Mouse (Mus musculus): Measurements from ENCODE around the gene Kbtbd8. TPM values are rescaled to one million over a fixed set of nuclear protein-coding genes. Genes with fewer than 3 reads are reported as not detected.

The Kbtbd8 gene
- polyA plus RNA-seq, 1 experiment: 3.3 TPM

- TF ChIP-seq POLR2A (IDR thresholded peaks at IDR 0.05; ENCODE audit: extremely low read depth, insufficient read depth, low read length) (no peak), CTCF (IDR thresholded peaks at IDR 0.05; ENCODE audit: extremely low read depth, insufficient read depth, low read length) (no peak)
- no peaks in the 10 kb centered on the region for H3K4me1 ChIP-seq (ENCODE audit: control insufficient read depth, insufficient read depth, low read length)
- no peak overlapping the region for H3K4me3 ChIP-seq (ENCODE audit: insufficient read depth, low read length)
- no peak overlapping the region for H3K27ac ChIP-seq (ENCODE audit: insufficient read depth, low read length)
Observed at GRCm38 (mm10) chr6:95109691-95110450, 7.2 kb upstream of the Kbtbd8 start.

GRCm38 (mm10) chr6:95112015-95112414 is 5.0 kb upstream of the Kbtbd8 start:
- TF ChIP-seq POLR2A (IDR thresholded peaks at IDR 0.05; ENCODE audit: extremely low read depth, insufficient read depth, low read length) (no peak), CTCF (IDR thresholded peaks at IDR 0.05; ENCODE audit: extremely low read depth, insufficient read depth, low read length) (no peak)
- Histone ChIP-seq H3K4me1 (ENCODE audit: control insufficient read depth, insufficient read depth, low read length) (no peaks in the 10 kb centered on the region), H3K27ac (ENCODE audit: insufficient read depth, low read length) (no peak overlapping the region), H3K4me3 (ENCODE audit: insufficient read depth, low read length) (no peak overlapping the region)

- TF ChIP-seq CTCF (IDR thresholded peaks at IDR 0.05; ENCODE audit: extremely low read depth, insufficient read depth, low read length): no peak
- TF ChIP-seq POLR2A (IDR thresholded peaks at IDR 0.05; ENCODE audit: extremely low read depth, insufficient read depth, low read length): no peak
- H3K4me3 ChIP-seq (ENCODE audit: insufficient read depth, low read length): no peak overlapping the region
- no peaks in the 10 kb centered on the region for H3K4me1 ChIP-seq (ENCODE audit: control insufficient read depth, insufficient read depth, low read length)
- no peak overlapping the region for H3K27ac ChIP-seq (ENCODE audit: insufficient read depth, low read length)
Observed at GRCm38 (mm10) chr6:95116513-95116912, 527 bp upstream of the Kbtbd8 start.

GRCm38 (mm10) chr6:95117614-95118541 is 838 bp downstream of the Kbtbd8 start:
- Histone ChIP-seq H3K4me3 (ENCODE audit: insufficient read depth, low read length) (peak overlapping the region; percentile 49), H3K27ac (ENCODE audit: insufficient read depth, low read length) (peak overlapping the region; percentile 65; the same call in 1 of the 2 replicates), H3K4me1 (ENCODE audit: control insufficient read depth, insufficient read depth, low read length) (no peaks in the 10 kb centered on the region)
- TF ChIP-seq CTCF (IDR thresholded peaks at IDR 0.05; ENCODE audit: extremely low read depth, insufficient read depth, low read length): no peak
- peak; percentile 69 for TF ChIP-seq POLR2A (IDR thresholded peaks at IDR 0.05; ENCODE audit: extremely low read depth, insufficient read depth, low read length)

GRCm38 (mm10) chr6:95119389-95119788 is 2.3 kb downstream of the Kbtbd8 start:
- Histone ChIP-seq H3K4me1 (ENCODE audit: control insufficient read depth, insufficient read depth, low read length) (no peaks in the 10 kb centered on the region), H3K27ac (ENCODE audit: insufficient read depth, low read length) (no peak overlapping the region), H3K4me3 (ENCODE audit: insufficient read depth, low read length) (no peak overlapping the region; the same call in 1 of the 2 replicates)
- TF ChIP-seq POLR2A (IDR thresholded peaks at IDR 0.05; ENCODE audit: extremely low read depth, insufficient read depth, low read length): no peak
- TF ChIP-seq CTCF (IDR thresholded peaks at IDR 0.05; ENCODE audit: extremely low read depth, insufficient read depth, low read length): no peak

- H3K27ac ChIP-seq (ENCODE audit: insufficient read depth, low read length): no peak overlapping the region
- no peak overlapping the region for H3K4me3 ChIP-seq (ENCODE audit: insufficient read depth, low read length)
- H3K4me1 ChIP-seq (ENCODE audit: control insufficient read depth, insufficient read depth, low read length): no peaks in the 10 kb centered on the region
- TF ChIP-seq POLR2A (IDR thresholded peaks at IDR 0.05; ENCODE audit: extremely low read depth, insufficient read depth, low read length) (no peak), CTCF (IDR thresholded peaks at IDR 0.05; ENCODE audit: extremely low read depth, insufficient read depth, low read length) (no peak)
Observed at GRCm38 (mm10) chr6:95149931-95150534, 33.0 kb downstream of the Kbtbd8 start.

GRCm38 (mm10) chr6:95150885-95151284 is 33.8 kb downstream of the Kbtbd8 start:
- TF ChIP-seq CTCF (IDR thresholded peaks at IDR 0.05; ENCODE audit: extremely low read depth, insufficient read depth, low read length): no peak
- no peaks in the 10 kb centered on the region for H3K4me1 ChIP-seq (ENCODE audit: control insufficient read depth, insufficient read depth, low read length)
- H3K27ac ChIP-seq (ENCODE audit: insufficient read depth, low read length): no peak overlapping the region
- H3K4me3 ChIP-seq (ENCODE audit: insufficient read depth, low read length): no peak overlapping the region

- TF ChIP-seq CTCF (IDR thresholded peaks at IDR 0.05; ENCODE audit: extremely low read depth, insufficient read depth, low read length) (no peak), POLR2A (IDR thresholded peaks at IDR 0.05; ENCODE audit: extremely low read depth, insufficient read depth, low read length) (no peak)
Observed at GRCm38 (mm10) chr6:95151563-95151962, 34.5 kb downstream of the Kbtbd8 start.

GRCm38 (mm10) chr6:95163965-95164364 is 46.9 kb downstream of the Kbtbd8 start:
- no peak for TF ChIP-seq CTCF (IDR thresholded peaks at IDR 0.05; ENCODE audit: extremely low read depth, insufficient read depth, low read length)
- no peak for TF ChIP-seq POLR2A (IDR thresholded peaks at IDR 0.05; ENCODE audit: extremely low read depth, insufficient read depth, low read length)
- Histone ChIP-seq H3K4me1 (ENCODE audit: control insufficient read depth, insufficient read depth, low read length) (no peaks in the 10 kb centered on the region), H3K4me3 (ENCODE audit: insufficient read depth, low read length) (no peak overlapping the region), H3K27ac (ENCODE audit: insufficient read depth, low read length) (no peak overlapping the region)

More at GRCm38 (mm10) chr6:95151563-95151962, 34.5 kb downstream of the Kbtbd8 start:
- Histone ChIP-seq H3K27ac (ENCODE audit: insufficient read depth, low read length) (no peak overlapping the region), H3K4me1 (ENCODE audit: control insufficient read depth, insufficient read depth, low read length) (no peaks in the 10 kb centered on the region), H3K4me3 (ENCODE audit: insufficient read depth, low read length) (no peak overlapping the region)
